Mouse (Mus musculus) retina, postnatal 1 day (tissue): ENCODE results near the gene Sirpa.

ENCODE experiments used
- DNase-seq: peaks from one replicate; pipeline ENCODE4 v3.0.0-alpha.2; 2012

Gene Sirpa

GRCm38 (mm10) chr2:129654233-129654950 is 61.8 kb downstream of the Sirpa start:
- DNase-seq: no peak

GRCm38 (mm10) chr2:129655033-129655432 is 62.4 kb downstream of the Sirpa start:
- DNase-seq: no peak

- no peak for DNase-seq
Observed at GRCm38 (mm10) chr2:129658796-129659195, 66.2 kb downstream of the Sirpa start.

- peak; percentile 26 for DNase-seq
Observed at GRCm38 (mm10) chr2:129660020-129660419, 67.4 kb downstream of the Sirpa start.

- no peak for DNase-seq
Observed at GRCm38 (mm10) chr2:129662484-129662883, 69.8 kb downstream of the Sirpa start.

GRCm38 (mm10) chr2:129671911-129672310 is 79.3 kb downstream of the Sirpa start:
- DNase-seq: no peak

GRCm38 (mm10) chr2:129674935-129675634 is 82.5 kb downstream of the Sirpa start:
- DNase-seq: peak; percentile 82

GRCm38 (mm10) chr2:129677664-129678063 is 85.0 kb downstream of the Sirpa start:
- peak; percentile 25 for DNase-seq

- no peak for DNase-seq
Observed at GRCm38 (mm10) chr2:129679066-129679465, 86.4 kb downstream of the Sirpa start.

GRCm38 (mm10) chr2:129680236-129680635 is 87.6 kb downstream of the Sirpa start:
- DNase-seq: no peak
